Mouse (Mus musculus) midbrain, embryonic 15.5 days (tissue): Measurements from ENCODE around the gene Bpgm. TPM values are rescaled to one million over a fixed set of nuclear protein-coding genes. Genes with fewer than 3 reads are reported as not detected.

Source experiments
- ATAC-seq: fragments of 200-750 bp; cut with Nextera tagmentation; replicated peaks from 2 replicates; pipeline ENCODE4 v1.8.0; 2017; ENCODE audit warnings: moderate TSS enrichment
- H3K27ac ChIP-seq: fragments of 300-500 bp; sonication (generic); 2 replicates; pipeline ENCODE4 v1.5.1; 2015; ENCODE audit warnings: mild to moderate bottlenecking, inconsistent platforms
- H3K27me3 ChIP-seq: fragments of 300-500 bp; sonication (generic); replicated peaks from 2 replicates; pipeline ENCODE4 v1.6.1; 2015; ENCODE audit warnings: inconsistent platforms
- H3K36me3 ChIP-seq: fragments of 300-500 bp; sonication (generic); replicated peaks from 2 replicates; pipeline ENCODE4 v1.6.1; 2015; ENCODE audit warnings: inconsistent platforms
- H3K4me1 ChIP-seq: fragments of 300-500 bp; sonication (generic); 2 replicates; pipeline ENCODE4 v1.6.1; 2015; ENCODE audit warnings: inconsistent platforms
- H3K4me2 ChIP-seq: fragments of 300-500 bp; sonication (generic); 2 replicates; pipeline ENCODE4 v1.6.1; 2015; ENCODE audit warnings: inconsistent platforms, mild to moderate bottlenecking, moderate library complexity
- H3K4me3 ChIP-seq: fragments of 300-500 bp; sonication (generic); 2 replicates; pipeline ENCODE4 v1.5.1; 2015; ENCODE audit warnings: mild to moderate bottlenecking, inconsistent platforms
- H3K9ac ChIP-seq: fragments of 300-500 bp; sonication (generic); 2 replicates; pipeline ENCODE4 v1.6.1; 2015; ENCODE audit warnings: mild to moderate bottlenecking, inconsistent platforms
- H3K9me3 ChIP-seq: fragments of 300-500 bp; sonication (generic); 2 replicates; pipeline ENCODE4 v1.6.1; 2016; ENCODE audit warnings: inconsistent platforms
- WGBS: fragments of 180-500 bp; shearing (Covaris S2); methylation state at CpG from one replicate; pipeline ENCODE4 v1.1.7; 2015; ENCODE audit warnings: mixed read lengths; 5-methylcytosine and 5-hydroxymethylcytosine counted together
- polyA plus RNA-seq: library from polyadenylated mRNA; unstranded; fragments of >200 nt; fragmentation: Nextera tagmentation; extraction: Ambion mirVana; gene quantifications from 2 replicates; pipeline ENCODE4 v1.2.1, GENCODE M21; 2015

The Bpgm gene
- polyA plus RNA-seq, 1 experiment from 2014 or later, result 97.1 TPM

- no peak overlapping the region for H3K9ac ChIP-seq
- H3K27me3 ChIP-seq, result no peaks in the 10 kb centered on the region
- H3K4me2 ChIP-seq, result no peak overlapping the region
- H3K9me3 ChIP-seq, result no peaks in the 10 kb centered on the region
- no peak overlapping the region for H3K27ac ChIP-seq
- H3K4me3 ChIP-seq, result no peak overlapping the region
- no peaks in the 10 kb centered on the region for H3K36me3 ChIP-seq
- WGBS, result 59% methylated on average over 3 of the region's 3 CpGs
- no peak for ATAC-seq
- peaks cover 27% of the 10 kb centered on the region for H3K4me1 ChIP-seq
Observed at GRCm38 (mm10) chr6:34474031-34474430, 2.0 kb upstream of the Bpgm start.

- Histone ChIP-seq H3K9ac (peak overlapping the region; percentile 52), H3K36me3 (no peaks in the 10 kb centered on the region), H3K4me1 (peaks cover 40% of the 10 kb centered on the region), H3K27ac (peak overlapping the region; percentile 79; the same call in 1 of the 2 replicates), H3K27me3 (no peaks in the 10 kb centered on the region), H3K4me3 (peak overlapping the region; percentile 54), H3K4me2 (peak overlapping the region; percentile 51), H3K9me3 (no peaks in the 10 kb centered on the region)
- ATAC-seq, result no peak
- 23% methylated on average over 6 of the region's 6 CpGs for WGBS
Observed at GRCm38 (mm10) chr6:34475391-34475790, 616 bp upstream of the Bpgm start.

DNA sequence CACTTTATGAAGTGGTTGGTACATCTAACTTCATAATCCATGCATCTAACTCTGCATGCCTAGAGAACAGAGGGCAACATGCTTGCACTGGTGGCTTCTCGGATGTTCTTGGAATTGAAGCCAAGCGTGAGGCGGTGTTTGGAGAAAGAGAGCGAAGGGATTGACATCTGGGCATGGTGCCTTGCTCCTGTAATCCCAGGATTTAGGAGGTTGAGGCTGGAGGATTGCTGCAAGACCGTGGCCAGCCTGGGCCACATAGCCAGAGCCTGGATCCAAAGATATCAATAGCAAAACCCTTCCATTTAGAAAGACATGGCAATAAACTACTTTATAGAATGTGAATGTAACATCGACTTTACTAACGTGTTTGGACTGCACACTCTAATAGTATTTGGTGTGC lies 2.0 kb downstream of the Bpgm start:
- no peaks in the 10 kb centered on the region for H3K27me3 ChIP-seq
- peaks cover 44% of the 10 kb centered on the region for H3K4me1 ChIP-seq
- 61% methylated on average over 7 of the region's 7 CpGs for WGBS
- peak overlapping the region; percentile 1; the same call in 1 of the 2 replicates for H3K27ac ChIP-seq
- ATAC-seq, result no peak
- peak overlapping the region; percentile 40 for H3K4me2 ChIP-seq
- no peaks in the 10 kb centered on the region for H3K9me3 ChIP-seq
- H3K9ac ChIP-seq, result no peak overlapping the region
- H3K36me3 ChIP-seq, result no peaks in the 10 kb centered on the region
- 0 out of 2 replicates have a peak overlapping the region, but pooled peaks have one; percentile 5 for H3K4me3 ChIP-seq

DNA sequence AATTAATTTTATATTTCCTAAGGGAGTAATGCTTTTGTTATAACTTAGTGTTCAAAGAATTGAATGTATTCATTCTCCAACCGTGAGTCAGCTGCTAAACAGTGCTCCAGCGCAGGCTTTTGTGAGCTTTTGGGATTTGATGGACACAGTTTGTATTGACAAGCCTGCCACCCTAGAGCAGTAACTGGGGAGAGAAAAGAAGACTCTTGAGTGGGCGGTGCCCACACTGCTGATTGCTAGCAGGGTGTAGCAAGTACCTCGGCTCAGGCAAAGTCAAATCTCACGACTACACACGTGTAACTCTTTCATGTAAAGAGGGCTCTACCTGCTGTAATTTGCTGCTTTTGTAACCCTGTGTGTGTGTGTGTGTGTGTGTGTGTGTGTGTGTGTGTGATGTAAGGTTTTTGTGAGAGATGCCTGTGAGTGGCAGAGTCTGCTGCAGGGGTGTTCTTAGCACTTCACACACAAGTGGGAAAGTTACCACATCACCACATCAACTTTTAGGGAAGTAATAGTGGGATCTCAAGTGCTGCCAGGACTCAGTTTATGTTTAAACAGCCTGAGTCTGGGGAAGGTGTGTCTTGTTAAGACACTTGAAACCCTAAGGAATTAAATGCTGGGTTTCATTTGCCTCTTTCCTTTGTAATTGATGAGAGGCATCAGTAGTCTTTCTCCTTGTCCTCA lies 2.8 kb downstream of the Bpgm start:
- Histone ChIP-seq H3K4me1 (peaks cover 44% of the 10 kb centered on the region), H3K27me3 (no peaks in the 10 kb centered on the region), H3K4me2 (peak overlapping the region; percentile 40), H3K4me3 (peak overlapping the region; percentile 1; the same call in 1 of the 2 replicates), H3K36me3 (no peaks in the 10 kb centered on the region), H3K9me3 (no peaks in the 10 kb centered on the region), H3K27ac (peak overlapping the region; percentile 1; the same call in 1 of the 2 replicates), H3K9ac (no peak overlapping the region)
- WGBS, result 10% methylated on average over 6 of the region's 6 CpGs
- no peak for ATAC-seq

DNA sequence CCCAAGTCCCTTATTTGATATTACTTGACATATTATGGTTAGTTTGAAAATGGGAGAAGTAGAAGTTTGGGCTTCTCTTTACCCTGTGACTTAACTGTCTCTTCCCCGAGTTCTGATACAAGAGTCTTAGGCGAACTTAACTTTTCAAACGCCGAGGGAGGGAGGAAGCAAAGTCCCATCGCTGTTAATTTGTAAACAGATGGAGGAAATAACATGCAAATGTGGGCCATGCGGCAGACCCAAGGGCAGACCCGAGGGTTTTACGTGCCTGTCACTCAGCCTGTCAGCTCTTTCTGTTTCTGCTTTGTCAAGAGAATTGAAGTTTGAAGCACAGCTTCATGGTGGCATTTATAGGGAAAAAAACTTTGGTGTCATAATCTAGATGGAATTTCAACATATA lies 3.5 kb downstream of the Bpgm start:
- 36% methylated on average over 8 of the region's 8 CpGs for WGBS
- Histone ChIP-seq H3K4me3 (no peak overlapping the region), H3K27me3 (no peaks in the 10 kb centered on the region), H3K4me1 (peaks cover 44% of the 10 kb centered on the region), H3K9me3 (no peaks in the 10 kb centered on the region), H3K36me3 (no peaks in the 10 kb centered on the region), H3K27ac (no peak overlapping the region), H3K9ac (no peak overlapping the region), H3K4me2 (peak overlapping the region; percentile 40; the same call in 1 of the 2 replicates)
- no peak for ATAC-seq

GRCm38 (mm10) chr6:34480749-34481148 lies 4.7 kb downstream of the Bpgm start:
- no peak overlapping the region for H3K27ac ChIP-seq
- peaks cover 38% of the 10 kb centered on the region for H3K4me1 ChIP-seq
- H3K9me3 ChIP-seq, result no peaks in the 10 kb centered on the region
- H3K27me3 ChIP-seq, result no peaks in the 10 kb centered on the region
- H3K4me2 ChIP-seq, result no peak overlapping the region
- WGBS, result 56% methylated on average over 4 of the region's 4 CpGs
- no peak overlapping the region for H3K4me3 ChIP-seq
- H3K9ac ChIP-seq, result no peak overlapping the region
- no peaks in the 10 kb centered on the region for H3K36me3 ChIP-seq
- ATAC-seq, result no peak

GRCm38 (mm10) chr6:34481349-34481748 lies 5.3 kb downstream of the Bpgm start:
- Histone ChIP-seq H3K27ac (no peak overlapping the region), H3K27me3 (no peaks in the 10 kb centered on the region), H3K36me3 (no peaks in the 10 kb centered on the region), H3K4me1 (peaks cover 38% of the 10 kb centered on the region), H3K4me2 (no peak overlapping the region), H3K9me3 (no peaks in the 10 kb centered on the region), H3K4me3 (no peak overlapping the region), H3K9ac (no peak overlapping the region)
- no peak for ATAC-seq
- WGBS, result 81% methylated on average over 6 of the region's 6 CpGs

DNA sequence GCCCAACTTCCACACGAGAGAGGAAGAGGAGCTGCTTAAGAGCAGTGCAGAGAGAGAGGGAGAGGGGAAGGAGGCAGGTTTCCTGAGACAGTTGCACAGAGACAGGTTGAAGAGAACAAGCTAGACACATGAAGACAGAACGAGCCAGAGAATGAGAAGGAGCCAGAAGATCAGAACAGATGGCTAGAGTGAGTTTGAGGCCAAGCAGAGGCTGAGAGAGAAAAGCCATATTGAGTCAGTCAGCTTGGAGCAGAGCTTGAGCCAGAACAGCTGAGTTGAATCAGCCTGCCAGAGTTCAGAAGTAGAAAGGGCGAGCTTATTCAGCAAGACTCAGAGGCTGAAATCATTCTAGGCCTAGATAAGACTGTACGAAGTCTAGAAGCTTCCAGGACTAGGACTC lies 6.8 kb downstream of the Bpgm start:
- no peak overlapping the region for H3K27ac ChIP-seq
- H3K36me3 ChIP-seq, result 0 out of 2 replicates have a peak, but pooled peaks cover 3% of the 10 kb centered on the region
- 94% methylated on average over 4 of the region's 4 CpGs for WGBS
- H3K4me2 ChIP-seq, result no peak overlapping the region
- no peak overlapping the region for H3K9ac ChIP-seq
- no peaks in the 10 kb centered on the region for H3K9me3 ChIP-seq
- H3K4me1 ChIP-seq, result peaks cover 29% of the 10 kb centered on the region
- H3K4me3 ChIP-seq, result no peak overlapping the region
- no peaks in the 10 kb centered on the region for H3K27me3 ChIP-seq
- no peak for ATAC-seq

DNA sequence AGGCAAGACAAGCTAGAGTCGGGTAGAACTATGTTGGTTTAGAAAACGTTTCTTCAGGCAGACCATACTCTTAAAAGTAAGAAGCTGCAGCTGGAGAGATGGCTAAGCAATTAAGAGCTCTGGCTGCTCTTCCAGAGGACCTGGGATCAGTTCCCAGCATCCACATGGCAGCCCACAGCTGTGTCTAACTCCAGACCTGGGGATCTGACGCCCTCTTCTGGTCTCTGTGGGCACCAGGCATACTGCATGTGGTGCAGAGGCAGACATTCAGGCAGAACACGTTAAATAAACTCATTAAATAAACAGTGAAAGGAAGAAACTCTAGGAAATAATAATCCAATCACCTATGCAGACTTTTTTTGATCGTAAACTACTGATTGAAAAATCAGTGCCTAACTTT lies 7.4 kb downstream of the Bpgm start:
- ATAC-seq, result no peak
- H3K4me2 ChIP-seq, result no peak overlapping the region
- no peaks in the 10 kb centered on the region for H3K9me3 ChIP-seq
- no peaks in the 10 kb centered on the region for H3K27me3 ChIP-seq
- peaks cover 23% of the 10 kb centered on the region for H3K4me1 ChIP-seq
- WGBS, result 90% methylated on average over 5 of the region's 5 CpGs
- no peak overlapping the region for H3K4me3 ChIP-seq
- no peak overlapping the region for H3K9ac ChIP-seq
- peaks cover 6% of the 10 kb centered on the region; the same call in 1 of the 2 replicates for H3K36me3 ChIP-seq
- no peak overlapping the region for H3K27ac ChIP-seq

GRCm38 (mm10) chr6:34483811-34484210 lies 7.8 kb downstream of the Bpgm start:
- no peak for ATAC-seq
- Histone ChIP-seq H3K9ac (no peak overlapping the region), H3K9me3 (no peaks in the 10 kb centered on the region), H3K4me1 (peaks cover 19% of the 10 kb centered on the region), H3K4me3 (no peak overlapping the region), H3K27ac (no peak overlapping the region), H3K36me3 (peaks cover 10% of the 10 kb centered on the region; the same call in 1 of the 2 replicates), H3K4me2 (no peak overlapping the region), H3K27me3 (no peaks in the 10 kb centered on the region)
- WGBS, result 94% methylated on average over 7 of the region's 7 CpGs

- Histone ChIP-seq H3K4me2 (no peak overlapping the region), H3K4me3 (no peak overlapping the region), H3K4me1 (no peaks in the 10 kb centered on the region), H3K27ac (no peak overlapping the region), H3K27me3 (no peaks in the 10 kb centered on the region), H3K9me3 (no peaks in the 10 kb centered on the region), H3K36me3 (peaks cover 10% of the 10 kb centered on the region; the same call in 1 of the 2 replicates), H3K9ac (no peak overlapping the region)
- WGBS, result 83% methylated on average over 14 of the region's 14 CpGs
- no peak for ATAC-seq
Observed at GRCm38 (mm10) chr6:34486071-34486626, 10.1 kb downstream of the Bpgm start.

GRCm38 (mm10) chr6:34493327-34494095 lies 17.5 kb downstream of the Bpgm start:
- H3K4me2 ChIP-seq, result no peak overlapping the region
- H3K4me3 ChIP-seq, result no peak overlapping the region
- WGBS, result 89% methylated on average over 21 of the region's 21 CpGs
- no peak for ATAC-seq
- H3K36me3 ChIP-seq, result peaks cover 7% of the 10 kb centered on the region; the same call in 1 of the 2 replicates
- H3K27ac ChIP-seq, result no peak overlapping the region
- H3K9ac ChIP-seq, result no peak overlapping the region
- H3K9me3 ChIP-seq, result no peaks in the 10 kb centered on the region
- H3K27me3 ChIP-seq, result no peaks in the 10 kb centered on the region
- no peaks in the 10 kb centered on the region for H3K4me1 ChIP-seq
